Comparison of ENCODE assay signal across 17 mouse cellular contexts in genomic region chr11:45003716-45004437, GRCm38 (mm10).
DNase-seq lines count a peak whose midpoint lies in the region; ATAC-seq lines count a peak whose summit lies in the region.
"Had no signal": no experiment of that assay in that cellular context is flagged by ENCODE, and none has a peak within 500 bp of the region (broad histone marks: within the 10 kb centered on the region; RNA-seq: fewer than 3 reads in every experiment).

No protein-coding gene starts in this region.

- H3K27ac ChIP-seq in heart, embryonic 14.5 days (replicated peaks in 1 of 2; ENCODE audit: control insufficient read depth in 1 of 2, insufficient read depth in 1 of 2, low read depth in 2 of 2, low read length in 2 of 2) = no peak overlapping the region
- no peak overlapping the region for H3K27ac ChIP-seq in heart, embryonic 10.5 days
- peak overlapping the region; percentile 86 for H3K27ac ChIP-seq in embryonic facial prominence, embryonic 15.5 days (replicated peaks)
- H3K27ac ChIP-seq: heart, embryonic 13.5 days; liver, embryonic 14.5 days had no signal

- WGBS in heart, embryonic 14.5 days = 44% methylated on average over 9 of the region's 9 CpGs
- 61% methylated on average over 9 of the region's 9 CpGs for WGBS in heart, embryonic 10.5 days
- 30% methylated on average over 9 of the region's 9 CpGs for whole genome bisulfite sequencing in embryonic facial prominence, embryonic 15.5 days

- H3K4me1 ChIP-seq in heart, embryonic 14.5 days (ENCODE audit: control insufficient read depth in 2 of 2, insufficient read depth in 2 of 2, low read length in 2 of 2) = peaks cover 0 to 3% of the 10 kb centered on the region in 2 experiments; a peak in 1 of 4 replicates
- H3K4me1 ChIP-seq in heart, embryonic 10.5 days = 0 out of 2 replicates have a peak, but pooled peaks cover 5% of the 10 kb centered on the region
- peaks cover 15% of the 10 kb centered on the region for H3K4me1 ChIP-seq in embryonic facial prominence, embryonic 15.5 days

- 0 out of 2 replicates have a peak, but pooled peaks cover 3% of the 10 kb centered on the region for H3K36me3 ChIP-seq in heart, embryonic 14.5 days (ENCODE audit: control insufficient read depth, insufficient read depth, low read length)
- H3K36me3 ChIP-seq in heart, embryonic 10.5 days = no peaks in the 10 kb centered on the region
- no peaks in the 10 kb centered on the region for H3K36me3 ChIP-seq in embryonic facial prominence, embryonic 15.5 days

- H3K4me3 ChIP-seq in heart, embryonic 14.5 days (ENCODE audit: control insufficient read depth in 1 of 2, insufficient read depth in 1 of 2, low read depth in 1 of 2, low read length in 2 of 2) = no peak overlapping the region
- no peak overlapping the region for H3K4me3 ChIP-seq in heart, embryonic 10.5 days
- H3K4me3 ChIP-seq in embryonic facial prominence, embryonic 15.5 days (replicated peaks) = no peak overlapping the region
- H3K4me3 ChIP-seq: erythroblast, embryonic 14.5 days; heart, embryonic 13.5 days had no signal

- no peaks in the 10 kb centered on the region for H3K9me3 ChIP-seq in heart, embryonic 14.5 days (ENCODE audit: control insufficient read depth, low read length)
- H3K9me3 ChIP-seq in heart, embryonic 10.5 days = no peaks in the 10 kb centered on the region
- H3K9me3 ChIP-seq in embryonic facial prominence, embryonic 15.5 days (replicated peaks) = no peaks in the 10 kb centered on the region
- H3K9me3 ChIP-seq: heart, embryonic 13.5 days had no signal

- no peak for ATAC-seq in heart, embryonic 14.5 days (ENCODE audit: insufficient number of reproducible peaks, insufficient read depth, low FRiP score, low read depth)
- peak; percentile 49; the same call in 1 of the 2 replicates for ATAC-seq in embryonic facial prominence, embryonic 15.5 days (ENCODE audit: insufficient number of reproducible peaks, low FRiP score, low TSS enrichment, low read depth)
- ATAC-seq in erythroid progenitor cell, adult 5-6 weeks (replicated peaks; ENCODE audit: low FRiP score, poor library complexity, severe bottlenecking) = no peak

- no peak for DNase-seq in heart, embryonic 10.5 days (ENCODE audit: low spot score)
- DNase-seq in 3T3-L1 (ENCODE audit: low read depth, low spot score) = peak; percentile 60
- peak; percentile 2 for DNase-seq in Muller cell, postnatal 12 days (ENCODE audit: inconsistent ontology term)
- DNase-seq in right cerebral cortex, adult 18-20 months = no peak
- DNase-seq in spleen, adult 18-20 months = no peak
- DNase-seq: cerebellum, postnatal 10 days; kidney, adult 9 months; lung, postnatal 10 days; thymus, postnatal 4 days had no signal

- no peaks in the 10 kb centered on the region for H3K27me3 ChIP-seq in heart, embryonic 14.5 days (ENCODE audit: control insufficient read depth, insufficient read depth, low read length)
- H3K27me3 ChIP-seq in heart, embryonic 10.5 days (ENCODE audit: insufficient read depth, poor library complexity, severe bottlenecking) = no peaks in the 10 kb centered on the region
- no peaks in the 10 kb centered on the region for H3K27me3 ChIP-seq in embryonic facial prominence, embryonic 15.5 days
- H3K27me3 ChIP-seq: CH12.LX; heart, embryonic 13.5 days; Patski had no signal

- no peak overlapping the region for H3K9ac ChIP-seq in heart, embryonic 14.5 days (ENCODE audit: low read length)
- no peak overlapping the region for H3K9ac ChIP-seq in embryonic facial prominence, embryonic 15.5 days
- H3K9ac ChIP-seq: heart, embryonic 13.5 days; liver, embryonic 14.5 days had no signal

- peak overlapping the region; percentile 8; the same call in 1 of the 2 replicates for H3K4me2 ChIP-seq in heart, embryonic 14.5 days (ENCODE audit: low read length)
- no peak overlapping the region for H3K4me2 ChIP-seq in embryonic facial prominence, embryonic 15.5 days (replicated peaks)
- H3K4me2 ChIP-seq: heart, embryonic 13.5 days had no signal

Comparison
In these comparisons a context has a peak if more than half of its experiments do, and no peak if none do; other contexts are left out.
1. DNase-seq: peak in 3T3-L1 (single experiment) and Muller cell, postnatal 12 days (single experiment); none in heart, embryonic 10.5 days (single experiment), right cerebral cortex, adult 18-20 months (single experiment) and spleen, adult 18-20 months (0 of 2).